Mouse (Mus musculus) frontal cortex, postnatal 14 days (tissue): ENCODE measurements around the gene Sorl1.
A peak's percentile ranks its signal among the peaks of the same experiment; 100 is the strongest.

Experiments used
- DNase-seq, 2 experiments: peaks; one replicate each; pipeline ENCODE4 v3.0.0; 2022; ENCODE audit warnings: low spot score in 2 of 2

Sorl1 gene

DNA sequence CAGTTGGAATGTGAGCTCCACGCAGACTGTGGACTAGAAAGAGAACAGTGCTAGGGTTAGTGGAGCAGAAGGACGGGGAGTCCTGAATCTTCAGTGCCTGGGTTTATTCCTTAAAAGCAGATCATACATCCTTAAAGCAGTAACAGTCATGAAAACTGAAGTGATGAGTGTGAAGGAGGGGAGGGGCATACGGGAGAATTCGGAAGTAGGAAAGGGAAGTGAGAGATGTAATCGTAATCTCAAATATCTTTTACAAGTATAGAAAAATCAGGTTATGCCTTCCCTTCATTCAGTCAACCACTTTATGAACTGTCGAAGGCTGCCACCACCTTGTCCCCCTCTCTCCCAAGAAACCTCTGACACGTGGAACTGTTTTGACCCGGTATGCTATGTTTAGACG is 165.8 kb downstream of the Sorl1 start:
- no peak for DNase-seq

DNA sequence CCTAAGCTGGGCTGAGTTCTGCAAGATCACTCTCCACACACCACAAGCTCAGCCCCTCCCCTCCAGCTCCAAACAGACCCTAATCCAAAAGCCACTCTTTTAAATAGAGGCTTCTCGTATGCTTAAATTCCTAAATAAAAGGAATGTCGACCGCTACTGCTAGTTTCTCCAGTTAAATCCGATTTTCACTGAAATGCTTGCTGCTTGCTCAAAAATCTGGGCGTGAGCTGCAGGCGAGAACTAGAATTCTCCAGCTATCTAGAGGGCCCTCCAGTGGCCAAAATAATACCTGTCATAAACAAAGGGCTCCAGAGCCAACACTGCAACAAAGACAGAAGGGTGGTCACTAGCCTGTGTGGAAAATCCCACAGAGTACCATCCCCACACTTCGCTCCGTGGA is 170.6 kb downstream of the Sorl1 start:
- peak; percentile 54 to 68 for DNase-seq

- DNase-seq = no peak
These were observed 171.4 kb downstream of the Sorl1 start for GRCm38 (mm10) chr9:41952650-41953204.

GRCm38 (mm10) chr9:41951472-41952129 is 172.5 kb downstream of the Sorl1 start:
- DNase-seq = no peak

DNA sequence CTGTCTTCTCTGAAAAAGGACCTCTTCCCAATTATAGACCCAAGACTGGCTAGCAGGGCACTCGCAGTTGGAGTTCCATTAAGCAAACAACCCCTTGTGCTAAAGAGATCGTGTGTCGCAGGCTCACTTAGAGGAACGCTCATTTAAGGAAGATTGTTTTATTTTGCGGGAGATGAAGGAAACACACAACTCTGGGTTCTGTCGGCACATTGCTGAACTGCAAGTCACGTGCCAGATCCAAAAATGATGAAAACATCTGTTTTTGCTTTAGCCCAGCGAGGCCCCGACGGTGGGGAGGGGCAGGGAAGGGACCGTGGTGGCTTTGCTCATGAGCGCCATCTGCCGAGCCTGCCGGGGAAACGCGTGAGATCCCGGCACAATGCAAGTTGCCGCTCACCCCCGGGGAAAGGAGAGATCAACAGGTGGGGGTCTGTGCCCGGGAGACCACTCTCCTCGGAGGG is 173.1 kb downstream of the Sorl1 start:
- peak; percentile 81 to 89 for DNase-seq

DNA sequence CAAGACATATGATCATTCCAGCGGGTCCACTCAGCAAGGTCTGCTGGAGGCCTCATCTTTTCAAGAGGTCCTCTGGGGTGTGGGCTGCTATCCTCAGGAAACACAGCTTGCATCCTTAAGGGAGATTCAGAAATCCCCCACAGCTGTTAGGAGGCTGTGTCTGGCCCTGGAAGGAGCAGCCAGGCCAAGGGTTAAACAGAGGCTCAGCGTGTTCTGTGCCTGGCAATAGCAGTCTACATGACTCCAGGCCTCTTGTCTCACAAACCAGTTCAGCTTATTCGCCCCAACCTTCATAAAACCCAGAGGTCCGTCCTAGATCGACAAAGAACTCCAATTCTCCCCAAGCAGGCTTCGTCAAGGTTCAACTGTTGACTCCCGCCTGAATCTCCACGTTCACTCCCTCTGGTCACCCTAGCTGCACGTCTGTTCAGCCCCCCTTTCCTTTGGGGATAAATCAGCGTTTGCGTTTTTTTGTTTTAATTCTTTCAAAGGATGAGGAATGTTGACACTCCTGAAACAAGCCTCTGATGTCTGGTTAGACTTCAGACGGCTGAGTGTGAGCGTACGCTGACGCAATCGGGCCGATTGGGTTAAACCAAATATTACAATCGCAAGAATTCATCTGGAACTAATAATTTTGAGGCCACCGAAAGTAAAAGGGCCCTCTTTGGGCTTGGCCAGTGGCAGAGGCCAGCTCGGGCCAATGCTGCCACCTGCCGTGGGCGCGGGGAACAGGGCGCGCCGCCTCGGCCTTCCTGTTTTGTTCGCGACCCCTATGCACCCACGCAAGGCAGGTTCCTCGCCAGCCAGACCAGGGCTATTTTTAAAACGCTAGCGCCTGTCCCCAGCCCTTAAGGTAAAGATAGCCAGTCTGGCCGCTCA is 173.7 kb downstream of the Sorl1 start:
- peak; percentile 76 to 83 for DNase-seq

DNA sequence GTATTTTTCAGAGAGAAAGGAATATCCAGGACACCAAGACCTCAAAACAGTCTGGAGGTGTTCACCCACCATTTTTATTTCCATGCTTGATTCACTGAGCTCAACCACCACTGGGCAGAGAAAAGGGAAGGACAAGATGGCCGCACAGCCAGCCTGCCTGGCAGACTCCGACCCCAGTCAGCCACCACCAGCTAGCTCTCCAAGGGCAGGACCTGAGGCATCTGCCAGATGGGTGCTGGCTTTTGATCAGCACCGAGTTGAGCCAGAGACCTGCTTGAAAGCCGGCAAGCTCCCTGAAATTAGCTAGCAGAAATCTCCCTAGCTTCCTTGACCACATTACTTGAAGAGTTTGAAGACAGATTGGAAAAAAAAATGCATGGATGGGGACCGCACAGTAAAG is 174.6 kb downstream of the Sorl1 start:
- no peak for DNase-seq

DNA sequence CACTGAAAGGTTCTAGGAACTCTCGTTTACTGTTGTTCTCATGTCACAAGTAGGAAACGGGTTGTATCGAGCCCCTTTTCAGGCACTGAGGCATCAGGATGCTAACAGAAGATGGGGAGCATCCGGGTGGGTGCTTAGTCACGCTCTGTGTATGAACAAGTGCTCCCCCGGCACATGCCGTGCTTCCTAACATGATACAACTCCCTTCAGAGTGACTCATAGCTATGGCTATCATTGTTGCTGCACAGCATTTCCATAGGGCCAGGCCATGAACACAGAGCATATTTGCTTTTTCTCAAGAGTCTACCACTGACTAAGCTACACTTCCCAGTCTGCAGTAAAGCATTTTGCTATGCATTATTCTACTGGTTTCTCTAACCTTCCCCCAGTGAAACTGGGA is 179.1 kb downstream of the Sorl1 start:
- DNase-seq = no peak

GRCm38 (mm10) chr9:41942970-41943635 is 181.0 kb downstream of the Sorl1 start:
- no peak for DNase-seq

GRCm38 (mm10) chr9:41940311-41940853 is 183.7 kb downstream of the Sorl1 start:
- DNase-seq = no peak

- no peak for DNase-seq
These were observed 185.6 kb downstream of the Sorl1 start for GRCm38 (mm10) chr9:41938449-41938848.

GRCm38 (mm10) chr9:41937967-41938348 is 186.1 kb downstream of the Sorl1 start:
- DNase-seq = no peak

DNA sequence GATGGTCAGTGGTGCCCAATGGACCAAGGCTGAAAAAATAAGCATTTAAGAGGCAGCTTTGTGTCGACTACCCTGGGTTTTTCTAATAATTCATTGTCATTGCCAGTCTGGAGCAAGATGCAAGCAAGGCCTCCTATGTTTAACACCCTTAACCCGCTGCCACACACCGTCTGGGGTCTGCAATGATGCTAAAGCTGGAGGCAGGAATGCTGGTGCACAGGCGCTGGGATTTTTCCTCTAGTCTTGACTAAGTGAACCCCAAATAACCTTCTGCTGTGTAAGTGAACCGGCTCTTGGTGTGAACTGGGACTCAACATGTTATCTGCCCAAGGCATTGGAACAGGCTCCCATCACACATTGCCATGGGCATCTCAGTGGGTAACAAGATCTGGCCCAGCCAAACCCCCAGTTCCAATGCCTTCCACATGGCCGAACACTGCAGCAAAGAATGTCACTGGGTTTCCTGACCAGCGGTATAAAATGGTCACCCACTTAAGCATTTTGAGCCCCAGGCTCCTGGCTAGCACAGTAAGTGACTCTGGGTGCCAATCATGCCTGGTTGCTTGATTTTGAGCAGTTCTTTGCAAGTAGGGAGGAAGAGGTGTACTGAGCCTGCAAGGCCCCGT is 186.6 kb downstream of the Sorl1 start:
- DNase-seq = no peak

GRCm38 (mm10) chr9:41936598-41936997 is 187.5 kb downstream of the Sorl1 start:
- DNase-seq = no peak

- DNase-seq = no peak
These were observed 188.1 kb downstream of the Sorl1 start for GRCm38 (mm10) chr9:41935979-41936378.

GRCm38 (mm10) chr9:41935373-41935971 is 188.6 kb downstream of the Sorl1 start:
- DNase-seq = peak; percentile 44 to 45

DNA sequence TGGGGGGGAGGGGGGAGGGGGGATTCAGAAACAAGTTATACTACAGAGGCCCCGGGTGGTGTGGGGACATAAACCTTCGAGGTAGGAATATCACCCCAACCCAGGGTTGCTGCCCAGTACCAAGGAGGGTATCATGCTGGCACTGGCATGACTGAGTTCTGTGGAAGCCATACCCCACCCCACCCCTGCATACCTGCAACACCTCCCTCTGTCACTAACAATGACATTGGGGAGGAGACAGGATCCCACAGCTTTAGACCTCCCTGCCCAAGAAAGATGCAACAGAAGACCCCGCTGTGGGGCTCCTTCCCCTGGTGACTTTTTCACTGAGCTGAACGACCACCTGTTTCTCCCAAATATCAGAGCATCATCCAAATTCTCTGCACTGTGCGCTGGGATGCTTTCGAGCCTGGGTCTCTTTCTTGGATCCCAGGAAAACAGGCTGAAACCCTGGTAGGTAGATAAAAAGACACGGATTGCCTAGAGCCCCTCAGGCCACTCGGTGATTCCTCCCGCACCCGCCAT is 189.2 kb downstream of the Sorl1 start:
- no peak for DNase-seq

DNA sequence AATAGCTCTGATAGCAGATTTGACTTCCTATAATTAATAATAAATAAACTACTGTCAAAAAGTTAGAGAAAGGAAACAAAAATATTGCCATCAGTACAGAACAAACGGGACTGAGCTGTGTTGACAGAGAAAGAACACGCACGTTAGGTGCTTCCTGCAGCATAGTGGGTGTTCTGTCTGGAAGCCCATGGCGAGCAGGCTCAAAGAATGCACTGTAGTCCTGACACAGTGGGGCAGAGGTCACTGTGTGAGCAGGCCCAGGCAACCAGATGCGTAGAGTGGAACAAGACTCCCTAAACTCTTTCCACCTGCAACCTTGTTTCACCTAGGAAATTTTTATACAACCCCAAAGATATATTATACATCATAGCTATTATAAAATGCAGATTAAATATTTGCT is 194.1 kb downstream of the Sorl1 start:
- no peak for DNase-seq

DNA sequence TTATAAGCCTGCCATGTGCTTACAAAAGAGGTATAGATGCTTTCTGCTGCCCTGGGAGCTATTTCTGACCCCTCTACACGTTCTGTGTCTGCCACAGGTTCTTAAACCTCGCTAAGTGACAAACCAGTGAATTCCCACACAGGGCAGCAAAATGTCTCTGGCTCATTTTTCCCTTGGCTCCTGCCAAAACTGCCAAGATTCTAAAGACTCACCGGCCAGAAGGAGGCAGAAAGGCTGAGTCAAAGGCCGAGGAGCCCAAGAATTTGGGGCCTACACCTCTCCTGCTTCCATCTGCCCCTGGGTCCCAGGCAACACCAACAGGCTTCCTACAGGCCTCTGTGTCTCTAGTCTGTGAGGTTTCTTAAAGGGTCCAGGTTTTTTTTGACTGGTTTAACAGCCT is 198.4 kb downstream of the Sorl1 start:
- DNase-seq = no peak

DNA sequence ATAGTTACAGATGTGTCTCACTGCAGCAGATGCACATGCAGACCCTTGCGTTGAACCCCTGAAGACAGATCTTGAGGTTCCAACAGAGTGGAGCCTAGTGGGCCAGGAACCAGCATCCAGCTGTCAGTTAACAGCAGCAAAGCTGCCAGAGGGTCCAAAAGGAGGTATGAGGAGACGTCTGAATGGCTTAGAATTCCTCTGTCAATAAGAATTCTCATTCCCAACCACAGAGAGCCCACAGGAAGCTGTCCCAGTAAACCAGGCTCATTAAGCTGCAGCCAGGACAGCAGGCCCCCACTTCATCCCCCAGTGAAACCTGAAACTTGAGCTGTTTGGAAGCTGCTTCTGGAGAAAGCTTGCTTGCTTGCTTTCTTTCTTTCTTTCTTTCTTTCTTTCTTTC is 200.0 kb downstream of the Sorl1 start:
- DNase-seq = no peak

DNA sequence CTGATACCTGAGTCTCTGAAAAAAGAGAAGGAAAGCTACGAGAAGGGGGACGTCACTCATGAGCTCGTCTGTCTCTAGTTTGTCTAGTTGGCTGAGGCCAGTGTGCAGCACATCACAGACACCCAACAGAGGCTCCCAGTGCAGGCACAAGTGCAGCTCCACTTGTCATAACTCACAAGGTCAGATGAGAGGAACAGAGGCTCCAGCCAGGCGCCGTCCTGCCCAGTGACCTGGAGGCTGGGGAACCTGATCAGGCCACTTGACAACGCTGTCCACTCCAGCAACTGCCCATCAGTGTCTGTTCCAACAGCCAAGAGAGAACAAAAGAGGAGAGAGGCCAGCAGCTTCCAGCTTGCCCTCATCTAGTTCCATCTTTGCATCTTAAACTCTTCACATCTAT is 201.7 kb downstream of the Sorl1 start:
- no peak for DNase-seq
